Mouse (Mus musculus) CH12.LX (cell line): Measurements from ENCODE around the gene Gstm1. TPM values are rescaled to one million over a fixed set of nuclear protein-coding genes. Genes with fewer than 3 reads are reported as not detected.

Source experiments
- DNase-seq: peaks from one replicate; pipeline ENCODE4 v3.0.0-alpha.2; 2013; ENCODE audit errors: extremely low read depth
- H3K27ac ChIP-seq: 2 replicates; pipeline ENCODE4 v1.5.1; 2012; ENCODE audit warnings: low read depth, mild to moderate bottlenecking, control low read depth, moderate library complexity; ENCODE audit not compliant: insufficient read depth
- H3K27me3 ChIP-seq: replicated peaks from 2 replicates; pipeline ENCODE3; 2012; ENCODE audit warnings: inconsistent platforms
- H3K36me3 ChIP-seq, 2 experiments: replicated peaks in 1 of 2; 2 replicates each; pipeline versions ENCODE3 to v1.6.1; 2012; ENCODE audit warnings: inconsistent platforms in 1 of 2, low read length in 1 of 2, mild to moderate bottlenecking in 1 of 2, mixed read lengths in 1 of 2, moderate library complexity in 1 of 2; ENCODE audit not compliant: control insufficient read depth in 1 of 2, insufficient read depth in 1 of 2
- H3K4me1 ChIP-seq, 2 experiments: 2 replicates each; pipeline ENCODE4 v1.6.1; 2012; ENCODE audit warnings: inconsistent platforms in 1 of 2, moderate library complexity in 1 of 2; ENCODE audit not compliant: insufficient read depth in 2 of 2, control insufficient read depth in 1 of 2
- H3K4me2 ChIP-seq: 2 replicates; pipeline ENCODE4 v1.6.1; 2012; ENCODE audit warnings: low read depth, mild to moderate bottlenecking, control low read depth; ENCODE audit not compliant: poor library complexity, insufficient read depth, severe bottlenecking
- H3K4me3 ChIP-seq, 3 experiments: fragments of 150-350 bp in 1 of 3; sonication (generic) in 1 of 3; replicated peaks in 1 of 3; 2 replicates each; pipeline versions ENCODE3 to v1.5.1; 2011 to 2012; ENCODE audit warnings: low read depth in 2 of 3, low read length in 2 of 3, mild to moderate bottlenecking in 2 of 3, moderate library complexity in 2 of 3, control low read depth in 1 of 3, improper control_type of control experiment in 1 of 3, inconsistent platforms in 1 of 3, mixed read lengths in 1 of 3; ENCODE audit not compliant: poor library complexity in 1 of 3
- H3K79me2 ChIP-seq: replicated peaks from 2 replicates; pipeline ENCODE4 v1.6.1; 2012; ENCODE audit warnings: mild to moderate bottlenecking, moderate library complexity; ENCODE audit not compliant: control insufficient read depth, poor library complexity, insufficient read depth, severe bottlenecking; ENCODE audit errors: extremely low read depth
- H3K9ac ChIP-seq: 2 replicates; pipeline ENCODE4 v1.6.1; 2012; ENCODE audit warnings: low read depth, mild to moderate bottlenecking, control low read depth, moderate library complexity; ENCODE audit not compliant: insufficient read depth
- H3K9me3 ChIP-seq: replicated peaks from 2 replicates; pipeline ENCODE3; 2012; ENCODE audit warnings: low read length, inconsistent platforms, mixed read lengths
- CHD1 ChIP-seq: IDR thresholded peaks from 2 replicates; pipeline ENCODE4 v1.6.1; 2012; ENCODE audit warnings: low read depth, low read length, improper control_type of control experiment, inconsistent platforms
- CHD2 ChIP-seq: IDR thresholded peaks from 2 replicates; pipeline ENCODE4 v1.6.1; 2011; ENCODE audit warnings: low read length, improper control_type of control experiment
- CTCF ChIP-seq, 2 experiments: IDR thresholded peaks in 1 of 2; conservative IDR thresholded peaks in 1 of 2; 2 replicates each; pipeline ENCODE4 v1.5.1; 2011 to 2012; ENCODE audit warnings: low read depth in 2 of 2, low read length in 2 of 2, improper control_type of control experiment in 1 of 2, inconsistent platforms in 1 of 2, mild to moderate bottlenecking in 1 of 2, moderate library complexity in 1 of 2
- EP300 ChIP-seq: IDR thresholded peaks from 2 replicates; pipeline ENCODE4 v1.6.1; 2011; ENCODE audit warnings: low read length, improper control_type of control experiment
- ETS1 ChIP-seq: conservative IDR thresholded peaks from 2 replicates; pipeline ENCODE4 v1.6.1; 2012; ENCODE audit warnings: low read depth, mild to moderate bottlenecking, inconsistent platforms, low read length, improper control_type of control experiment, moderate library complexity
- HCFC1 ChIP-seq: IDR thresholded peaks from 2 replicates; pipeline ENCODE4 v1.6.1; 2012; ENCODE audit warnings: low read depth, mild to moderate bottlenecking, inconsistent platforms, low read length, improper control_type of control experiment
- IRF4 ChIP-seq: IDR thresholded peaks from 2 replicates; pipeline ENCODE4 v1.6.1; 2014; ENCODE audit warnings: low read depth, mild to moderate bottlenecking, inconsistent platforms, low read length, improper control_type of control experiment
- JUN ChIP-seq: IDR thresholded peaks from 2 replicates; pipeline ENCODE4 v1.6.1; 2011; ENCODE audit warnings: low read depth, mild to moderate bottlenecking, low read length, improper control_type of control experiment, moderate library complexity; ENCODE audit not compliant: insufficient read depth
- KAT2A ChIP-seq: IDR thresholded peaks from 2 replicates; pipeline ENCODE4 v1.6.1; 2012; ENCODE audit warnings: low read length, improper control_type of control experiment, inconsistent platforms; ENCODE audit not compliant: insufficient replicate concordance
- MAFK ChIP-seq: IDR thresholded peaks from 2 replicates; pipeline ENCODE4 v1.6.1; 2011; ENCODE audit warnings: low read length, improper control_type of control experiment; ENCODE audit not compliant: insufficient replicate concordance
- MEF2A ChIP-seq: IDR thresholded peaks from 2 replicates; pipeline ENCODE4 v1.6.1; 2014; ENCODE audit warnings: low read depth, mild to moderate bottlenecking, inconsistent platforms, low read length, improper control_type of control experiment, borderline replicate concordance
- MYC ChIP-seq: IDR thresholded peaks from 2 replicates; pipeline ENCODE4 v1.6.1; 2011; ENCODE audit warnings: low read depth, mild to moderate bottlenecking, improper control_type of control experiment, low read length
- NELFE ChIP-seq: IDR thresholded peaks from 2 replicates; pipeline ENCODE4 v1.6.1; 2011; ENCODE audit warnings: low read depth, low read length, improper control_type of control experiment
- NRF1 ChIP-seq: IDR thresholded peaks from 2 replicates; pipeline ENCODE4 v1.6.1; 2014; ENCODE audit warnings: low read depth, mild to moderate bottlenecking, inconsistent platforms, low read length, improper control_type of control experiment, moderate library complexity
- POLR2AphosphoS2 ChIP-seq: IDR thresholded peaks from 2 replicates; pipeline ENCODE4 v1.6.1; 2011; ENCODE audit warnings: low read depth, low read length, improper control_type of control experiment
- SIN3A ChIP-seq: IDR thresholded peaks from 2 replicates; pipeline ENCODE4 v1.6.1; 2012; ENCODE audit warnings: low read length, improper control_type of control experiment, inconsistent platforms
- TBP ChIP-seq: conservative IDR thresholded peaks from 2 replicates; pipeline ENCODE4 v1.6.1; 2011; ENCODE audit warnings: low read depth, low read length, improper control_type of control experiment
- UBTF ChIP-seq: IDR thresholded peaks from 2 replicates; pipeline ENCODE4 v1.6.1; 2012; ENCODE audit warnings: low read depth, mild to moderate bottlenecking, inconsistent platforms, low read length, improper control_type of control experiment, moderate library complexity
- USF1 ChIP-seq: IDR thresholded peaks from 2 replicates; pipeline ENCODE4 v1.6.1; 2014; ENCODE audit warnings: low read depth, mild to moderate bottlenecking, inconsistent platforms, low read length, improper control_type of control experiment
- ZC3H11A ChIP-seq: IDR thresholded peaks from 2 replicates; pipeline ENCODE4 v1.6.1; 2012; ENCODE audit warnings: low read depth, mild to moderate bottlenecking, inconsistent platforms, low read length, improper control_type of control experiment
- ZNF384 ChIP-seq: IDR thresholded peaks from 2 replicates; pipeline ENCODE4 v1.6.1; 2012; ENCODE audit warnings: low read depth, low read length, improper control_type of control experiment, inconsistent platforms
- dilution Hi-C: fragments of 300-500 bp; cut with MboI; formaldehyde crosslinking; loops from 2 replicates; pipeline ENCODE4 v1.14.3; 2020; ENCODE audit warnings: low sequenced_read_pairs; ENCODE audit not compliant: extremely low pct_unique_long_range_greater_than_20kb, extremely low pct_ligation_motif_present
- in situ Hi-C: fragments of 300-500 bp; cut with MboI; formaldehyde crosslinking; loops from 3 replicates; pipeline ENCODE4 v1.14.3; 2019; ENCODE audit warnings: low sequenced_read_pairs, low pct_ligation_motif_present, low pct_unique_long_range_greater_than_20kb, mixed read lengths
- polyA plus RNA-seq: library from polyadenylated mRNA; unstranded; fragments of >175 nt; gene quantifications from 2 replicates; pipeline ENCODE4 v1.2.1, GENCODE M21; 2012; ENCODE audit warnings: low read depth; ENCODE audit not compliant: insufficient read length
- total RNA-seq, 2 experiments: library from RNA; depleted of rRNA; stranded (reverse); fragments of 300-350 nt in 1 of 2; fragments of >200 nt in 1 of 2; gene quantifications; 2 replicates each; pipeline ENCODE4 v1.2.3; 2012 to 2014

Gene Gstm1
- total and polyA plus RNA-seq, 3 experiments: 0.25 to 5.4 (median 0.35) TPM

- in situ Hi-C loops: no loop called here
- TF ChIP-seq NRF1: no peak
- TF ChIP-seq MAFK: 0 out of 2 replicates have a peak, but pooled peaks have one; percentile 26
- TF ChIP-seq HCFC1: no peak
- TF ChIP-seq, all 38 proteins: peak for 1
- no peaks in the 10 kb centered on the region for H3K27me3 ChIP-seq
- no peak for DNase-seq
- no peak overlapping the region for H3K4me3 ChIP-seq
- H3K27ac ChIP-seq: no peak overlapping the region
- no peaks in the 10 kb centered on the region for H3K9me3 ChIP-seq
- dilution Hi-C loops: no loop called here
- H3K9ac ChIP-seq: no peak overlapping the region
- H3K4me2 ChIP-seq: no peak overlapping the region
- H3K79me2 ChIP-seq: no peaks in the 10 kb centered on the region
- no peaks in the 10 kb centered on the region for H3K36me3 ChIP-seq
- H3K4me1 ChIP-seq: peaks cover 6 to 22% of the 10 kb centered on the region in 2 experiments; a peak in 3 of 4 replicates
Observed at GRCm38 (mm10) chr3:108013331-108013871, 4.4 kb downstream of the Gstm1 start.

- in situ Hi-C loops (no loop called here), dilution Hi-C loops (no loop called here)
- Histone ChIP-seq H3K9ac (no peak overlapping the region), H3K9me3 (no peaks in the 10 kb centered on the region), H3K27me3 (no peaks in the 10 kb centered on the region), H3K27ac (no peak overlapping the region), H3K36me3 (no peaks in the 10 kb centered on the region), H3K4me3 (no peak overlapping the region), H3K4me2 (no peak overlapping the region), H3K79me2 (no peaks in the 10 kb centered on the region), H3K4me1 (peaks cover 0 to 13% of the 10 kb centered on the region in 2 experiments; a peak in 2 of 4 replicates)
- TF ChIP-seq ZC3H11A: no peak
- no peak for TF ChIP-seq EP300
- TF ChIP-seq ZNF384: no peak
- no peak for TF ChIP-seq UBTF
- TF ChIP-seq HCFC1: no peak
- no peak for TF ChIP-seq USF1
- no peak for TF ChIP-seq IRF4
- no peak for TF ChIP-seq CHD1
- TF ChIP-seq KAT2A: no peak
- no peak for TF ChIP-seq CTCF (conservative IDR thresholded peaks at IDR 0.05 in 1 of 2, IDR thresholded peaks at IDR 0.05 in 1 of 2; ENCODE audit: low read depth in 2 of 2, low read length in 2 of 2)
- TF ChIP-seq MEF2A: no peak
- TF ChIP-seq SIN3A: no peak
- no peak for TF ChIP-seq JUN
- no peak for TF ChIP-seq MYC
- no peak for TF ChIP-seq POLR2AphosphoS2
- no peak for TF ChIP-seq CHD2
- no peak for TF ChIP-seq NELFE
- no peak for TF ChIP-seq TBP
- TF ChIP-seq ETS1: no peak
- no peak for TF ChIP-seq NRF1
- no peak for DNase-seq
Observed at GRCm38 (mm10) chr3:108011558-108011957, 6.2 kb downstream of the Gstm1 start.
